Mouse (Mus musculus) forebrain, embryonic 11.5 days (tissue): ENCODE measurements around the gene Ppp1r8. TPM values are rescaled to one million over a fixed set of nuclear protein-coding genes. Genes with fewer than 3 reads are reported as not detected.

Source experiments
- ATAC-seq: fragments of 200-750 bp; cut with Nextera tagmentation; replicated peaks from 2 replicates; pipeline ENCODE4 v1.8.0; 2017; ENCODE audit warnings: moderate TSS enrichment; ENCODE audit not compliant: low FRiP score
- DNase-seq: peaks from one replicate; pipeline ENCODE4 v3.0.0-alpha.2; 2017; ENCODE audit warnings: low spot score
- H3K27ac ChIP-seq: fragments of 300-500 bp; sonication (generic); 2 replicates; pipeline ENCODE4 v1.5.1; 2014; ENCODE audit warnings: low read depth, low read length
- H3K27me3 ChIP-seq: fragments of 300-500 bp; sonication (generic); 2 replicates; pipeline ENCODE4 v1.6.1; 2014; ENCODE audit warnings: mild to moderate bottlenecking, low read length, mixed read lengths; ENCODE audit not compliant: control insufficient read depth, insufficient read depth
- H3K36me3 ChIP-seq: fragments of 300-500 bp; sonication (generic); 2 replicates; pipeline ENCODE4 v1.6.1; 2014; ENCODE audit warnings: mild to moderate bottlenecking, low read length, moderate library complexity, mixed read lengths; ENCODE audit not compliant: control insufficient read depth, insufficient read depth
- H3K4me1 ChIP-seq: fragments of 300-500 bp; sonication (generic); replicated peaks from 2 replicates; pipeline ENCODE4 v1.6.1; 2014; ENCODE audit warnings: low read length, mixed read lengths; ENCODE audit not compliant: control insufficient read depth, insufficient read depth
- H3K4me2 ChIP-seq: fragments of 300-500 bp; sonication (generic); 2 replicates; pipeline ENCODE4 v1.6.1; 2014; ENCODE audit warnings: low read depth, mild to moderate bottlenecking, low read length, moderate library complexity, mixed read lengths; ENCODE audit not compliant: severe bottlenecking
- H3K4me3 ChIP-seq: fragments of 300-500 bp; sonication (generic); 2 replicates; pipeline ENCODE4 v1.5.1; 2014; ENCODE audit warnings: low read depth, low read length
- H3K9ac ChIP-seq: fragments of 300-500 bp; sonication (generic); 2 replicates; pipeline ENCODE4 v1.6.1; 2014; ENCODE audit warnings: low read length
- H3K9me3 ChIP-seq: fragments of 300-500 bp; sonication (generic); 2 replicates; pipeline ENCODE4 v1.6.1; 2016; ENCODE audit warnings: low read length, mixed read lengths; ENCODE audit not compliant: control insufficient read depth
- WGBS: fragments of 180-500 bp; shearing (Covaris S2); extraction: QIAGEN DNeasy Blood & Tissue Kit; methylation state at CpG from one replicate; pipeline ENCODE4 v1.1.7; 2014; 5-methylcytosine and 5-hydroxymethylcytosine counted together
- polyA plus RNA-seq: library from polyadenylated mRNA; unstranded; fragments of >200 nt; fragmentation: Nextera tagmentation; extraction: Ambion mirVana; gene quantifications from 2 replicates; pipeline ENCODE4 v1.2.1, GENCODE M21; 2014

The Ppp1r8 gene
- polyA plus RNA-seq, 1 experiment from 2014 or later, result 69.6 TPM

GRCm38 (mm10) chr4:132816855-132817254 lies 26.1 kb downstream of the Ppp1r8 start:
- Histone ChIP-seq H3K9ac (no peak overlapping the region), H3K4me1 (no peaks in the 10 kb centered on the region), H3K27me3 (no peaks in the 10 kb centered on the region), H3K9me3 (peaks cover 3% of the 10 kb centered on the region; the same call in 1 of the 2 replicates), H3K4me2 (no peak overlapping the region), H3K36me3 (no peaks in the 10 kb centered on the region), H3K27ac (no peak overlapping the region), H3K4me3 (no peak overlapping the region)
- WGBS, result 63% methylated on average over 2 of the region's 2 CpGs
- ATAC-seq (no peak), DNase-seq (no peak)

GRCm38 (mm10) chr4:132816404-132816803 lies 26.6 kb downstream of the Ppp1r8 start:
- WGBS, result 86% methylated on average over 7 of the region's 7 CpGs
- peaks cover 3% of the 10 kb centered on the region; the same call in 1 of the 2 replicates for H3K9me3 ChIP-seq
- ATAC-seq (no peak), DNase-seq (no peak)
- H3K9ac ChIP-seq, result no peak overlapping the region
- H3K36me3 ChIP-seq, result no peaks in the 10 kb centered on the region
- no peaks in the 10 kb centered on the region for H3K27me3 ChIP-seq
- no peak overlapping the region for H3K27ac ChIP-seq
- H3K4me3 ChIP-seq, result no peak overlapping the region
- H3K4me1 ChIP-seq, result no peaks in the 10 kb centered on the region
- no peak overlapping the region for H3K4me2 ChIP-seq

GRCm38 (mm10) chr4:132809621-132810020 lies 33.3 kb downstream of the Ppp1r8 start:
- Histone ChIP-seq H3K4me2 (no peak overlapping the region), H3K4me1 (no peaks in the 10 kb centered on the region), H3K36me3 (no peaks in the 10 kb centered on the region), H3K9me3 (no peaks in the 10 kb centered on the region; the same call in 1 of the 2 replicates), H3K27me3 (no peaks in the 10 kb centered on the region), H3K9ac (no peak overlapping the region), H3K27ac (no peak overlapping the region), H3K4me3 (no peak overlapping the region)
- DNase-seq (peak; percentile 29), ATAC-seq (no peak)
- WGBS, result 91% methylated on average over 5 of the region's 5 CpGs

GRCm38 (mm10) chr4:132807771-132808641 lies 35.0 kb downstream of the Ppp1r8 start:
- H3K27me3 ChIP-seq, result no peaks in the 10 kb centered on the region
- no peak overlapping the region for H3K4me2 ChIP-seq
- peak; percentile 39 for DNase-seq
- H3K36me3 ChIP-seq, result no peaks in the 10 kb centered on the region
- no peak overlapping the region for H3K4me3 ChIP-seq
- no peaks in the 10 kb centered on the region; the same call in 1 of the 2 replicates for H3K9me3 ChIP-seq
- no peak for ATAC-seq
- no peak overlapping the region for H3K27ac ChIP-seq
- no peaks in the 10 kb centered on the region for H3K4me1 ChIP-seq
- no peak overlapping the region for H3K9ac ChIP-seq
- 84% methylated on average over 5 of the region's 5 CpGs for WGBS

GRCm38 (mm10) chr4:132806620-132807191 lies 36.3 kb downstream of the Ppp1r8 start:
- Histone ChIP-seq H3K27ac (no peak overlapping the region), H3K4me1 (no peaks in the 10 kb centered on the region), H3K36me3 (no peaks in the 10 kb centered on the region), H3K9me3 (no peaks in the 10 kb centered on the region; the same call in 1 of the 2 replicates), H3K4me3 (no peak overlapping the region), H3K9ac (no peak overlapping the region), H3K27me3 (no peaks in the 10 kb centered on the region), H3K4me2 (no peak overlapping the region)
- ATAC-seq (no peak), DNase-seq (no peak)
- 90% methylated on average over 7 of the region's 7 CpGs for WGBS

GRCm38 (mm10) chr4:132805599-132806197 lies 37.3 kb downstream of the Ppp1r8 start:
- 90% methylated on average over 12 of the region's 12 CpGs for WGBS

GRCm38 (mm10) chr4:132805146-132805545 lies 37.8 kb downstream of the Ppp1r8 start:
- Histone ChIP-seq H3K36me3 (no peaks in the 10 kb centered on the region), H3K4me1 (no peaks in the 10 kb centered on the region), H3K9ac (no peak overlapping the region), H3K4me2 (no peak overlapping the region), H3K4me3 (no peak overlapping the region), H3K9me3 (no peaks in the 10 kb centered on the region), H3K27me3 (no peaks in the 10 kb centered on the region), H3K27ac (no peak overlapping the region)
- 83% methylated on average over 5 of the region's 5 CpGs for WGBS
- ATAC-seq, result no peak
- peak; percentile 40 for DNase-seq

More at GRCm38 (mm10) chr4:132805599-132806197, 37.3 kb downstream of the Ppp1r8 start:
- H3K36me3 ChIP-seq, result no peaks in the 10 kb centered on the region
- peak; percentile 26 for DNase-seq
- H3K9ac ChIP-seq, result no peak overlapping the region
- H3K27me3 ChIP-seq, result no peaks in the 10 kb centered on the region
- H3K4me3 ChIP-seq, result no peak overlapping the region
- no peaks in the 10 kb centered on the region for H3K4me1 ChIP-seq
- no peak overlapping the region for H3K4me2 ChIP-seq
- H3K9me3 ChIP-seq, result no peaks in the 10 kb centered on the region; the same call in 1 of the 2 replicates
- no peak for ATAC-seq
- no peak overlapping the region for H3K27ac ChIP-seq

- Histone ChIP-seq H3K4me3 (no peak overlapping the region), H3K9ac (no peak overlapping the region), H3K4me2 (no peak overlapping the region), H3K4me1 (no peaks in the 10 kb centered on the region), H3K9me3 (no peaks in the 10 kb centered on the region), H3K27ac (no peak overlapping the region), H3K27me3 (no peaks in the 10 kb centered on the region), H3K36me3 (no peaks in the 10 kb centered on the region)
- DNase-seq (no peak), ATAC-seq (no peak)
- WGBS, result 96% methylated on average over 6 of the region's 6 CpGs
These were observed 38.6 kb downstream of the Ppp1r8 start for GRCm38 (mm10) chr4:132804331-132804730.
